Mouse (Mus musculus): ENCODE measurements at regions not wholly inside any gene's neighbourhood (a gene's known extent, or its start where the extent isn't known, plus 50 kb on each side); places are given as distances from the start of the nearest gene placed in this dataset.
A peak's percentile ranks its signal among the peaks of the same experiment; 100 is the strongest.

- no peak for ATAC-seq (ENCODE audit: insufficient number of reproducible peaks, insufficient read depth, low FRiP score, low read depth)
- no peak overlapping the region for H3K4me3 ChIP-seq (ENCODE audit: control insufficient read depth in 1 of 2, insufficient read depth in 1 of 2, low read depth in 1 of 2, low read length in 2 of 2)
- no peak overlapping the region for H3K27ac ChIP-seq (replicated peaks in 1 of 2; ENCODE audit: control insufficient read depth in 1 of 2, insufficient read depth in 1 of 2, low read depth in 2 of 2, low read length in 2 of 2)
- no peaks in the 10 kb centered on the region for H3K4me1 ChIP-seq (ENCODE audit: control insufficient read depth in 2 of 2, insufficient read depth in 2 of 2, low read length in 2 of 2)
- 45% methylated on average over 3 of the region's 3 CpGs for WGBS
- H3K9ac ChIP-seq (ENCODE audit: low read length), result no peak overlapping the region
- H3K4me2 ChIP-seq (ENCODE audit: low read length), result no peak overlapping the region
- no peaks in the 10 kb centered on the region for H3K9me3 ChIP-seq (ENCODE audit: control insufficient read depth, low read length)
- no peaks in the 10 kb centered on the region for H3K27me3 ChIP-seq (ENCODE audit: control insufficient read depth, insufficient read depth, low read length)
- no peaks in the 10 kb centered on the region for H3K36me3 ChIP-seq (ENCODE audit: control insufficient read depth, insufficient read depth, low read length)
Observed at GRCm38 (mm10) chr3:19044566-19044965, 583.9 kb downstream of the 1700064H15Rik start.

- Histone ChIP-seq H3K9me3 (ENCODE audit: control insufficient read depth, low read length) (no peaks in the 10 kb centered on the region), H3K4me2 (ENCODE audit: low read length) (no peak overlapping the region), H3K4me3 (ENCODE audit: control insufficient read depth in 1 of 2, insufficient read depth in 1 of 2, low read depth in 1 of 2, low read length in 2 of 2) (no peak overlapping the region), H3K36me3 (ENCODE audit: control insufficient read depth, insufficient read depth, low read length) (no peaks in the 10 kb centered on the region), H3K27me3 (ENCODE audit: control insufficient read depth, insufficient read depth, low read length) (no peaks in the 10 kb centered on the region), H3K4me1 (ENCODE audit: control insufficient read depth in 2 of 2, insufficient read depth in 2 of 2, low read length in 2 of 2) (no peaks in the 10 kb centered on the region), H3K27ac (replicated peaks in 1 of 2; ENCODE audit: control insufficient read depth in 1 of 2, insufficient read depth in 1 of 2, low read depth in 2 of 2, low read length in 2 of 2) (no peak overlapping the region), H3K9ac (ENCODE audit: low read length) (no peak overlapping the region)
- ATAC-seq (ENCODE audit: insufficient number of reproducible peaks, insufficient read depth, low FRiP score, low read depth), result no peak
Observed at GRCm38 (mm10) chr3:19045933-19046332, 582.5 kb downstream of the 1700064H15Rik start.

- no peaks in the 10 kb centered on the region for H3K9me3 ChIP-seq (ENCODE audit: control insufficient read depth, low read length)
- no peak overlapping the region for H3K4me3 ChIP-seq (ENCODE audit: control insufficient read depth in 1 of 2, insufficient read depth in 1 of 2, low read depth in 1 of 2, low read length in 2 of 2)
- H3K27me3 ChIP-seq (ENCODE audit: control insufficient read depth, insufficient read depth, low read length), result no peaks in the 10 kb centered on the region
- ATAC-seq (ENCODE audit: insufficient number of reproducible peaks, insufficient read depth, low FRiP score, low read depth), result no peak
- H3K4me2 ChIP-seq (ENCODE audit: low read length), result no peak overlapping the region
- H3K36me3 ChIP-seq (ENCODE audit: control insufficient read depth, insufficient read depth, low read length), result no peaks in the 10 kb centered on the region
- H3K27ac ChIP-seq (replicated peaks in 1 of 2; ENCODE audit: control insufficient read depth in 1 of 2, insufficient read depth in 1 of 2, low read depth in 2 of 2, low read length in 2 of 2), result no peak overlapping the region
- H3K9ac ChIP-seq (ENCODE audit: low read length), result no peak overlapping the region
- no peaks in the 10 kb centered on the region for H3K4me1 ChIP-seq (ENCODE audit: control insufficient read depth in 2 of 2, insufficient read depth in 2 of 2, low read length in 2 of 2)
- 56% methylated on average over 1 of the region's 1 CpGs for WGBS
Observed at GRCm38 (mm10) chr3:19046610-19047009, 581.9 kb downstream of the 1700064H15Rik start.

GRCm38 (mm10) chr3:19055961-19056360 is 572.5 kb downstream of the 1700064H15Rik start:
- peaks cover 0 to 3% of the 10 kb centered on the region in 2 experiments; a peak in 2 of 4 replicates for H3K4me1 ChIP-seq (ENCODE audit: control insufficient read depth in 2 of 2, insufficient read depth in 2 of 2, low read length in 2 of 2)
- ATAC-seq (ENCODE audit: insufficient number of reproducible peaks, insufficient read depth, low FRiP score, low read depth), result no peak
- no peak overlapping the region for H3K4me2 ChIP-seq (ENCODE audit: low read length)
- H3K27me3 ChIP-seq (ENCODE audit: control insufficient read depth, insufficient read depth, low read length), result no peaks in the 10 kb centered on the region
- H3K9ac ChIP-seq (ENCODE audit: low read length), result no peak overlapping the region
- no peak overlapping the region for H3K4me3 ChIP-seq (ENCODE audit: control insufficient read depth in 1 of 2, insufficient read depth in 1 of 2, low read depth in 1 of 2, low read length in 2 of 2)
- WGBS, result 68% methylated on average over 3 of the region's 3 CpGs
- H3K36me3 ChIP-seq (ENCODE audit: control insufficient read depth, insufficient read depth, low read length), result no peaks in the 10 kb centered on the region
- H3K9me3 ChIP-seq (ENCODE audit: control insufficient read depth, low read length), result no peaks in the 10 kb centered on the region
- H3K27ac ChIP-seq (replicated peaks in 1 of 2; ENCODE audit: control insufficient read depth in 1 of 2, insufficient read depth in 1 of 2, low read depth in 2 of 2, low read length in 2 of 2), result no peak overlapping the region

GRCm38 (mm10) chr3:19056623-19057022 is 571.9 kb downstream of the 1700064H15Rik start:
- Histone ChIP-seq H3K4me2 (ENCODE audit: low read length) (0 out of 2 replicates have a peak overlapping the region, but pooled peaks have one; percentile 11), H3K36me3 (ENCODE audit: control insufficient read depth, insufficient read depth, low read length) (no peaks in the 10 kb centered on the region), H3K9ac (ENCODE audit: low read length) (no peak overlapping the region), H3K27me3 (ENCODE audit: control insufficient read depth, insufficient read depth, low read length) (no peaks in the 10 kb centered on the region), H3K27ac (replicated peaks in 1 of 2; ENCODE audit: control insufficient read depth in 1 of 2, insufficient read depth in 1 of 2, low read depth in 2 of 2, low read length in 2 of 2) (no peak overlapping the region), H3K9me3 (ENCODE audit: control insufficient read depth, low read length) (no peaks in the 10 kb centered on the region), H3K4me3 (ENCODE audit: control insufficient read depth in 1 of 2, insufficient read depth in 1 of 2, low read depth in 1 of 2, low read length in 2 of 2) (no peak overlapping the region), H3K4me1 (ENCODE audit: control insufficient read depth in 2 of 2, insufficient read depth in 2 of 2, low read length in 2 of 2) (peaks cover 0 to 3% of the 10 kb centered on the region in 2 experiments; a peak in 2 of 4 replicates)
- 31% methylated on average over 9 of the region's 9 CpGs for WGBS
- no peak for ATAC-seq (ENCODE audit: insufficient number of reproducible peaks, insufficient read depth, low FRiP score, low read depth)

GRCm38 (mm10) chr3:19059906-19060870 is 568.3 kb downstream of the 1700064H15Rik start:
- no peak overlapping the region for H3K4me2 ChIP-seq (ENCODE audit: low read length)
- no peak overlapping the region for H3K9ac ChIP-seq (ENCODE audit: low read length)

GRCm38 (mm10) chr3:19061488-19062248 is 566.8 kb downstream of the 1700064H15Rik start:
- no peaks in the 10 kb centered on the region for H3K36me3 ChIP-seq (ENCODE audit: control insufficient read depth, insufficient read depth, low read length)
- peaks cover 0 to 2% of the 10 kb centered on the region in 2 experiments; a peak in 2 of 4 replicates for H3K4me1 ChIP-seq (ENCODE audit: control insufficient read depth in 2 of 2, insufficient read depth in 2 of 2, low read length in 2 of 2)
- 38% methylated on average over 13 of the region's 14 CpGs for WGBS
- H3K4me2 ChIP-seq (ENCODE audit: low read length), result no peak overlapping the region
- no peaks in the 10 kb centered on the region for H3K27me3 ChIP-seq (ENCODE audit: control insufficient read depth, insufficient read depth, low read length)
- H3K4me3 ChIP-seq (ENCODE audit: control insufficient read depth in 1 of 2, insufficient read depth in 1 of 2, low read depth in 1 of 2, low read length in 2 of 2), result no peak overlapping the region
- no peak overlapping the region for H3K9ac ChIP-seq (ENCODE audit: low read length)
- no peak overlapping the region for H3K27ac ChIP-seq (replicated peaks in 1 of 2; ENCODE audit: control insufficient read depth in 1 of 2, insufficient read depth in 1 of 2, low read depth in 2 of 2, low read length in 2 of 2)
- no peaks in the 10 kb centered on the region for H3K9me3 ChIP-seq (ENCODE audit: control insufficient read depth, low read length)
- ATAC-seq (ENCODE audit: insufficient number of reproducible peaks, insufficient read depth, low FRiP score, low read depth), result no peak

More at GRCm38 (mm10) chr3:19059906-19060870, 568.3 kb downstream of the 1700064H15Rik start:
- peaks cover 0 to 3% of the 10 kb centered on the region in 2 experiments; a peak in 2 of 4 replicates for H3K4me1 ChIP-seq (ENCODE audit: control insufficient read depth in 2 of 2, insufficient read depth in 2 of 2, low read length in 2 of 2)
- ATAC-seq (ENCODE audit: insufficient number of reproducible peaks, insufficient read depth, low FRiP score, low read depth), result no peak
- H3K27ac ChIP-seq (replicated peaks in 1 of 2; ENCODE audit: control insufficient read depth in 1 of 2, insufficient read depth in 1 of 2, low read depth in 2 of 2, low read length in 2 of 2), result no peak overlapping the region
- H3K4me3 ChIP-seq (ENCODE audit: control insufficient read depth in 1 of 2, insufficient read depth in 1 of 2, low read depth in 1 of 2, low read length in 2 of 2), result no peak overlapping the region
- H3K36me3 ChIP-seq (ENCODE audit: control insufficient read depth, insufficient read depth, low read length), result no peaks in the 10 kb centered on the region
- no peaks in the 10 kb centered on the region for H3K9me3 ChIP-seq (ENCODE audit: control insufficient read depth, low read length)
- WGBS, result 41% methylated on average over 15 of the region's 17 CpGs
- no peaks in the 10 kb centered on the region for H3K27me3 ChIP-seq (ENCODE audit: control insufficient read depth, insufficient read depth, low read length)
